Mouse (Mus musculus): Measurements from ENCODE around the gene Tmem270. TPM values are rescaled to one million over a fixed set of nuclear protein-coding genes. Genes with fewer than 3 reads are reported as not detected.

Gene Tmem270
- not detected in 2 replicates for polyA plus RNA-seq (2015; fragmentation: Nextera tagmentation; extraction: Ambion mirVana)

DNA sequence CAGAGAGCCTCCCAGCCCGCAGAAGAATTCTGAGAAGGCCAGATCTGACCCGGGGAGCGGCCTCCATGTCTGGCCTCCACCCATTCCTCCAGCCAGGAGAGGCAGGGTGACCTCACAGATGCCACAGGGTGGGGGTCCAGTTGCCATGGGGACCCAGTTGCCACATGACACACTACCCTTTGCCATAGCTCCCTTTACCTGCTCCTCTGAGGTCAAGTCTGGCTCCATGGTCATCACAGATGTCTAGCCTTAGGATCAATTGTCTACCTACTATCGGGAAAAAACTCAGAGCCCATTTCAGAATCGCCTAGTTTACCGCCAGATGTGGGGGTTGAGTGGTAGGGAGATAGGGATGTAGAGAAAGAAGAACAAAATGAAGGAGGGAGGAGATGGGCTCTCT lies at the start of gene Tmem270:
TSS of gene Tmem270 (minus strand) at position 101 of the 400 bp plus-strand sequence.
- ATAC-seq (ENCODE audit: extremely low read depth, insufficient number of reproducible peaks, low FRiP score, low TSS enrichment), result no peak
- Histone ChIP-seq H3K9me3 (no peaks in the 10 kb centered on the region; the same call in 1 of the 2 replicates), H3K36me3 (no peaks in the 10 kb centered on the region), H3K27ac (replicated peaks) (no peak within 1 kb of the TSS), H3K27me3 (replicated peaks) (peaks cover 10% of the 10 kb centered on the region; the same call in 1 of the 2 replicates), H3K9ac (no peak within 1 kb of the TSS), H3K4me3 (no peak within 1 kb of the TSS), H3K4me2 (no peak within 1 kb of the TSS), H3K4me1 (peaks cover 7% of the 10 kb centered on the region)
- WGBS, result 73% methylated on average over 6 of the region's 6 CpGs

DNA sequence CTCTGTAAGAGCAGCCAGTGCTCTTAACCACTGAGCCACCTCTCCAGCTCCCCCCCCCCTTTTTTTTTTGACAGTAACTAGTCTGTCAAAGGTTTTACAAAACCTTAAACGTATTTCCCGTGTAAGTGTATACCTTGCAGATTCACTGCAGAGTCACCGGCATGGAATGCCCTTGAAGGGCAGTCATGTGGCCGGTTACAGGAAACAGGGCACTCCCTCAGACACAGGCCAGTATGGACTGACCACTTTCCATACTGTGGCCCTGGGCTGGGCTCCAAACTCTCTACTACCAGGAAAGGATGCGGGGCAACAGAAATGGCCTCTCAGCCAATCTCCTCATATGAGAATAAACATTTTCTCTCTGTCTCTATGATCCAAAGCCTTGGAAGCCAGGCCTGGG lies 49.0 kb upstream of the Tmem270 start:
- no peaks in the 10 kb centered on the region for H3K9me3 ChIP-seq
- H3K4me3 ChIP-seq, result no peak overlapping the region
- peaks cover 42% of the 10 kb centered on the region for H3K4me1 ChIP-seq
- no peaks in the 10 kb centered on the region for H3K36me3 ChIP-seq
- no peaks in the 10 kb centered on the region; the same call in 1 of the 2 replicates for H3K27me3 ChIP-seq (replicated peaks)
- H3K4me2 ChIP-seq, result no peak overlapping the region
- 51% methylated on average over 5 of the region's 5 CpGs for WGBS
- no peak overlapping the region for H3K9ac ChIP-seq
- no peak for ATAC-seq (ENCODE audit: extremely low read depth, insufficient number of reproducible peaks, low FRiP score, low TSS enrichment)
- no peak overlapping the region for H3K27ac ChIP-seq (replicated peaks)

DNA sequence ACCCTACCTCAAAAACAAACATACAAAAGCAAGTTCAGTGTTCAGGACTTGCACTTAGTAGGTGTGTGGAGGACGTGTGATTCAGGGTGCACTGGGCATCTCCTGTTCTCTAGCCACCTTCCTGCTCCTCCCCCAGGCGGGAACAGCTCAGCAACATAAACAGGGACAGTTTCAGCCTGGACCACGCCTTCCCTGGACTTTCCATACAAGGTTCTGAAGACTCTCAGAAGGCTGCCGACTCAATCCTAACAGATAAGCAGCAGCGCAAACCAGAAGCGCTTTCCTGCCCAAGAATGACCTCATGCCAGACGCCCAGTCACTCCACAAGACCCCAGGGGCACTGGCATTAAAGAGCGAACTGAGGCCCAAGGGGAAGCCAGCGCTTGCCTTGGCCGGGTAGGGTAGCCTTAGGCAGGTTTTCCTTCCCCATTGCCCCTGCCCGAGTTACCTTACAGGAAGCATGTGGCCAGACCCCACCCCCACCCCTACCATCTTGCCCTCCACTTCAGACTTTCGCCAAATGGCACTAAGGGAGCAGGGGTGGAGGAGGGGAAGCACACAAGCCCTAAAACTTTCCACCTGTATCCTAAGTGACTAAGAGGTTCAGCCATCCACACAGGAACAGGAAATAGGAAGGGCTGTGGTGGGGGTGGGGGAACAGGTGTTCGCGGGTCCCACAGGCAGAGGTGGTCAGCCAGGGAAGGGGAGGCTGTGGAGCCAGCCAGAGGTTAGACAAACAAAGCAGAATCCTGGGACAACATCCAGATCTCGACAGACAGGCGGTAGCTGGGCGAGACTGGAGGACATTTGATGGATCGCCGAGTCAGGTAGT lies 44.7 kb upstream of the Tmem270 start:
- WGBS, result 8% methylated on average over 19 of the region's 19 CpGs
- 0 out of 2 replicates have a peak, but pooled peaks have one; percentile 34 for ATAC-seq (ENCODE audit: extremely low read depth, insufficient number of reproducible peaks, low FRiP score, low TSS enrichment)

DNA sequence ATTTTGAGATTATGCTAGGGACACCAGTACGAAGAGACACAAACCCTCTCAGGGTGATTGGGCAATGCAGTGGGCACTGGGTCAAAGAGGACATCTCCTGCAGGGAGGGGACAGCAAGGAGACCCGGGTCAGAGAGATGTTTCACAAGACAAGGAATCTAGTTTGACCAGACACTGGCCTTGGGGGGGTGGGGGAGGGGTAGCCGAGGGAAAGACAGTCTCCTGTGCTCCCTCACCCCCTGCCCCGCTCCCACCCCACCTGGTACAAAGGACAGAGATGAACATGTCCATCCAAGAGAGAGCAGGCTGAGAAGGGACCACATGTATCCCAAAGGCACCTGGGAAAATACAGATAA lies 41.5 kb upstream of the Tmem270 start:
- H3K4me2 ChIP-seq, result no peak overlapping the region
- H3K27ac ChIP-seq (replicated peaks), result no peak overlapping the region
- H3K4me1 ChIP-seq, result peaks cover 49% of the 10 kb centered on the region
- H3K36me3 ChIP-seq, result no peaks in the 10 kb centered on the region
- peaks cover 38% of the 10 kb centered on the region for H3K27me3 ChIP-seq (replicated peaks)
- no peak overlapping the region for H3K4me3 ChIP-seq
- no peak overlapping the region for H3K9ac ChIP-seq
- 47% methylated on average over 4 of the region's 4 CpGs for WGBS
- no peak for ATAC-seq (ENCODE audit: extremely low read depth, insufficient number of reproducible peaks, low FRiP score, low TSS enrichment)
- H3K9me3 ChIP-seq, result no peaks in the 10 kb centered on the region

More for the DNA sequence above, 44.7 kb upstream of the Tmem270 start:
- peak overlapping the region; percentile 20; the same call in 1 of the 2 replicates for H3K4me3 ChIP-seq
- H3K27ac ChIP-seq (replicated peaks), result peak overlapping the region; percentile 71
- peaks cover 48% of the 10 kb centered on the region for H3K4me1 ChIP-seq
- peaks cover 21% of the 10 kb centered on the region for H3K27me3 ChIP-seq (replicated peaks)
- no peaks in the 10 kb centered on the region for H3K9me3 ChIP-seq
- H3K4me2 ChIP-seq, result peak overlapping the region; percentile 51
- H3K36me3 ChIP-seq, result no peaks in the 10 kb centered on the region
- peak overlapping the region; percentile 16; the same call in 1 of the 2 replicates for H3K9ac ChIP-seq

DNA sequence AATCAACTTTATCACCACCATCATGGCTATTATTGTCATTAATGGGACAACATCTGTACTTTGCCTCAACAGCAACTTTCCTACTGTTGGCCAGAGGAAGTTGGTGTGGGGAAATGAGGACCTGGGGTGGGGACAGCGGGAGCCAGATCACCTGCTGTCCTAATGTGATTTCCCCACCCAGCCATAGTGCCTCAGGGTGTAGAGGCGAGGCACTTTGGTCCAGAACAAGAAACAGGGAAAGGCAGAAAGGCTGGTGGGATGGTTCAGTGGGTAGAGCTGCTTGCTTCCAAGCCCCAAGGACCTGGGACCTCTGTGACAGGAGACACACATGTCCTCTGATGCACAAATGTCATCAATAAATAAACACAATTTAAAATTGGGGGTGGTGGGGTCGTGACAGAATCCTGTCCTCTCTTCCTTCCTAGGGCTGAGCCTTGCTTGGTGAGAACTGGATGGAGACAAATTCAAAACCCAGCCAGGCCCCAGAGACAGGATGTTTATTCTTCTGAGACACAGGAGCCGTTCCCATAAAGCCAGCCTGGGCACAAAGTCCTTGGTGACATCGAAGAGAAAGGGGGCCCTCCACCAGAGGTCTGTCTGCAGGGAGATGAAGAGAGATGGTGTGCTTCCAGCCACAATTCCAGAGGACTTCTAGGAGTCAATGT lies 41.0 kb upstream of the Tmem270 start:
- H3K4me3 ChIP-seq, result no peak overlapping the region
- H3K4me2 ChIP-seq, result no peak overlapping the region
- H3K4me1 ChIP-seq, result peaks cover 51% of the 10 kb centered on the region
- WGBS, result 57% methylated on average over 5 of the region's 5 CpGs
- H3K9ac ChIP-seq, result no peak overlapping the region
- H3K27me3 ChIP-seq (replicated peaks), result peaks cover 38% of the 10 kb centered on the region
- ATAC-seq (ENCODE audit: extremely low read depth, insufficient number of reproducible peaks, low FRiP score, low TSS enrichment), result no peak
- H3K27ac ChIP-seq (replicated peaks), result no peak overlapping the region
- H3K36me3 ChIP-seq, result no peaks in the 10 kb centered on the region
- H3K9me3 ChIP-seq, result no peaks in the 10 kb centered on the region

DNA sequence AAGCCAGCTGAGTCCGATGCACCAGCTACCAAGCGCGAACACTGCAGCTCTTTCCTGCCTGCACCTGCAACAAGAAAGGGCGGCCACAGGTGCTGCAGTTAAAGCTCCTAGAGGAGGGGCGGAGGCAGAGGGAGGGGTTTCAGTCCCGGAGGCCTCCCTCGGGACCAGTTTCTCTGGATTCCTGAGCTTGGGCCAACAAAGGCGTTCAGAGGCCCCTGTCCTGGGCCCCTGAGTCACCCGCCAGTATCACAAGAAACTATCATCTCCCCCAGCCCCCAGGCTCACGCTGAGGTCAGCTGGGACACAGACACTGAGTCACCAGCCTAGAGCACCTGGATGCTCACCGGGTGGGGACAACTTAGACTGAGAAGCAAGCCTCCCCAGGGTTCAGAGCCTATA lies 40.3 kb upstream of the Tmem270 start, which contains the start of gene Cldn4:
TSS of gene Cldn4 (minus strand) at position 78 of the 399 bp plus-strand sequence.
- Histone ChIP-seq H3K9me3 (no peaks in the 10 kb centered on the region), H3K27ac (replicated peaks) (no peak within 1 kb of the TSS), H3K4me2 (peak within 1 kb of the TSS; percentile 49), H3K27me3 (replicated peaks) (peaks cover 38% of the 10 kb centered on the region), H3K4me1 (peaks cover 46% of the 10 kb centered on the region), H3K9ac (peak within 1 kb of the TSS; percentile 42), H3K36me3 (no peaks in the 10 kb centered on the region), H3K4me3 (peak within 1 kb of the TSS; percentile 33)
- 13% methylated on average over 11 of the region's 11 CpGs for WGBS
- no peak for ATAC-seq (ENCODE audit: extremely low read depth, insufficient number of reproducible peaks, low FRiP score, low TSS enrichment)

DNA sequence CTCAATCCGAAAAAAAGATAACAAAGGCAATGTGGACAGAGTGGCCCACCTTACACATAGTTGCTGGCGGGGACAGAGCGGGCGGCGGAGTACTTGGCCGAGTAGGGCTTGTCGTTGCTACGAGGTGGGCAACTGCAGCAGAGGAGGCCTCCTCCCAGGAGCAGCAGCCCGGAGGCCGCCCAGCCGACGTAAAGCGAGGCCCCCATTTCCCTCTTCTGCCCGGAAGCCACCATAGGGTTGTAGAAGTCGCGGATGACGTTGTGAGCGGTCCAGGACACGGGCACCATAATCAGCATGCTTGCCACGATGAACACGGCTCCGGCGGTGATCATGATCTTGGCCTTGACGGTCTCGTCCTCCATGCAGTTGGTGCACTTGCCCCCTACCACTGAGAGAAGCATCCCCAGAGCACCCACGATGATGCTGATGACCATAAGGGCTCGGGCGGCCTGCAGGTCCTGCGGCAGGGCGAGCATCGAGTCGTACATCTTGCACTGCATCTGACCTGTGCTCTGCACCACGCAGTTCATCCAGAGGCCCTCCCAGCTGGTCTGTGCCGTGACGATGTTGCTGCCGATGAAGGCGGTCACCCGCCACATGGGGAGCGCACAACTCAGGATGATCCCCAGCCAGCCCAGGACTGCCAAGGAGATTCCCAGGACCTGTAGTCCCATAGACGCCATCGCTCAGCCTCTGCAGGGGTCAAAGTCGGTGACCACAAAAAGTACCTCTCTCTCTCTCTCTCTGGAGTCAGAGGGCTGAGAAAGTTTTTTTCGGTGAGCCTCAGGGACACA lies 39.7 kb upstream of the Tmem270 start:
- Histone ChIP-seq H3K27me3 (replicated peaks) (peaks cover 38% of the 10 kb centered on the region), H3K4me1 (peaks cover 40% of the 10 kb centered on the region), H3K27ac (replicated peaks) (no peak overlapping the region), H3K9ac (peak overlapping the region; percentile 42), H3K4me2 (peak overlapping the region; percentile 49), H3K9me3 (no peaks in the 10 kb centered on the region), H3K36me3 (no peaks in the 10 kb centered on the region), H3K4me3 (peak overlapping the region; percentile 33)
- WGBS, result 25% methylated on average over 43 of the region's 43 CpGs
- no peak for ATAC-seq (ENCODE audit: extremely low read depth, insufficient number of reproducible peaks, low FRiP score, low TSS enrichment)

DNA sequence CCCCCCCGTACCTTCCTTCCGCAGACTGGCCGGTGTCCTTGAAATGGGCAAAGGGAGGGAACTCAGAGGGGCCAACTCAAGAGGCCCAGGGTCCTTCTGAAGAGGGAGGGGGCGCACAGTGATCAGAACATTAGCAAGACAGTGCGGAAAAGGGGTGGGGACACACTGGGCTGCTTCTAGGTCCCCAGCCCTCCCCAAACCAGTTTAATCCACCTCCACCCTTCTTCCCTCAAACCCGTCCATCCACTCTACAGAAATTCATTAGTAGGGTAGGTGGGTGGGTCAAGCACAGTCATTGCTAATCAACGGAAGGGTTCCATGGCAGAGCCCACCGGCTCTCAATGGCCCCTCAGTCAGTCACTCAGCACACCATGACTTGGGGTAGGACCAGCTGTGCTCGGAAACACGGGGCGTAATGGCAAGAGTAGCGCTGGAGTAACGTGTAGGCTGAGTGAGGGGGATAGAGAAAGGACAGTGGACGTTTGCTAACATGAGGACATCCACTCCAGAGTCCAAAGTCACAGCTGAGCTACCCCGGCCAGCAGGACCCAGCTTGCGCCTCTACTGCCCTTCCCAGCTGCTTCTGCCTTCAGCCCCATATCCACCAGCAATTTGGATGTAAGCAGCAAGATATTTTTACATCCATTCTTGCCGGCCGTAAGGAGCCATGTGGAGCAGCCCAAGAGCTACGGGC lies 38.9 kb upstream of the Tmem270 start:
- WGBS, result 45% methylated on average over 19 of the region's 19 CpGs
- Histone ChIP-seq H3K9ac (peak overlapping the region; percentile 42; the same call in 1 of the 2 replicates), H3K27ac (replicated peaks) (no peak overlapping the region), H3K4me2 (peak overlapping the region; percentile 49), H3K9me3 (no peaks in the 10 kb centered on the region), H3K27me3 (replicated peaks) (peaks cover 38% of the 10 kb centered on the region), H3K4me1 (peaks cover 32% of the 10 kb centered on the region), H3K36me3 (no peaks in the 10 kb centered on the region), H3K4me3 (peak overlapping the region; percentile 33)
- no peak for ATAC-seq (ENCODE audit: extremely low read depth, insufficient number of reproducible peaks, low FRiP score, low TSS enrichment)

DNA sequence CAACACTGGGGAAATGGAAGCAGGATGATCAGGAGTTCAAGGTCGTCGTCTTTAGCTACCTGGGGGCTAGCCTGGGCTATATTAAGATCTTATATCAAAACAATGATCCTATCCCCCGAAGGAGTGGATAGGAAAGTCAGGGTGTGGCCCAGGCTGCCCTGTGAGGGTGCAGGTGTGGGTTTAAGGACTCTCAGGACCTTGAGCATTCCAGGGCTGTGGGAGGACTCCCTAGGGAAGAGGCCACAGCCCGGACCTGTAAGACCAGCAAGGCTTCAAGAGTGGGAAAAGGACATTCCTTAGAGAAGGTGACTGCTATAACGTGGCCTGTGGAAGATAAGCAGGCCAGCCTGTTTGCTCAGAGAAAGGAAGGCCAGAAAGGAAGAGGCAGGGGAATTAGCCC lies 37.6 kb upstream of the Tmem270 start:
- Histone ChIP-seq H3K4me2 (no peak overlapping the region), H3K9ac (no peak overlapping the region), H3K36me3 (no peaks in the 10 kb centered on the region), H3K4me1 (peaks cover 32% of the 10 kb centered on the region), H3K27me3 (replicated peaks) (peaks cover 38% of the 10 kb centered on the region), H3K9me3 (no peaks in the 10 kb centered on the region), H3K27ac (replicated peaks) (no peak overlapping the region), H3K4me3 (no peak overlapping the region)
- no peak for ATAC-seq (ENCODE audit: extremely low read depth, insufficient number of reproducible peaks, low FRiP score, low TSS enrichment)
- 48% methylated on average over 5 of the region's 5 CpGs for WGBS

DNA sequence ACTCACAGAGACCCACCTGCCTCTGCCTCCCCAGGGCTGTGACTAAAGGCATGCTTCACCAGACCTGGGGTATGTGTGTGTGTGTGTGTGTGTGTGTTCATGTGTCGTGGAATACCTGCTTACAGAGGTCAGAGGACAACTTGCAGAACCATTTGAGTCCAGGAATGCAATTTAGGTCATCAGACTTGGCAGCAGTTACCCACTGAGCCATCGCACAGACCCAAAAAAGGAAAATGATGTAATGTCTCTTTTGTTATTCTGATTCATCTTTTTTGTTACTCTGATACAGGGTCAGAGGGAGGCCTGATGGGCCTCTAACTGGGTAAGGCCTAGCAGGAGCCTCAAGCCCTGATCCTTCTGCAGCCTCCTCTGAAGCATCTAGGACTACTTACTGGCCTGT lies 36.2 kb upstream of the Tmem270 start:
- Histone ChIP-seq H3K36me3 (no peaks in the 10 kb centered on the region), H3K4me3 (no peak overlapping the region), H3K9me3 (no peaks in the 10 kb centered on the region), H3K4me2 (no peak overlapping the region), H3K9ac (no peak overlapping the region), H3K27me3 (replicated peaks) (peaks cover 32% of the 10 kb centered on the region), H3K4me1 (peaks cover 27% of the 10 kb centered on the region), H3K27ac (replicated peaks) (no peak overlapping the region)
- WGBS, result 66% methylated on average over 2 of the region's 2 CpGs
- no peak for ATAC-seq (ENCODE audit: extremely low read depth, insufficient number of reproducible peaks, low FRiP score, low TSS enrichment)
